Mouse (Mus musculus) myocyte (in vitro differentiated cells): ENCODE measurements around the gene Gnl2.

Experiments
- CEBPB ChIP-seq: IDR thresholded peaks from 2 replicates; pipeline ENCODE4 v1.6.1; 2011; ENCODE audit warnings: mild to moderate bottlenecking, moderate library complexity; ENCODE audit not compliant: poor library complexity, insufficient read depth, severe bottlenecking
- E2F4 ChIP-seq: IDR thresholded peaks from one replicate; pipeline ENCODE4 v1.6.1; 2011; ENCODE audit warnings: mild to moderate bottlenecking, control low read depth, moderate library complexity; ENCODE audit not compliant: insufficient read depth
- MAX ChIP-seq: IDR thresholded peaks from one replicate; pipeline ENCODE4 v1.6.1; 2011; ENCODE audit warnings: low read depth, mild to moderate bottlenecking, control low read depth
- MYOD1 ChIP-seq, 3 experiments: IDR thresholded peaks; one replicate each; pipeline ENCODE4 v1.6.1; 2011; ENCODE audit warnings: control low read depth in 2 of 3, low read depth in 2 of 3, mild to moderate bottlenecking in 2 of 3, moderate library complexity in 1 of 3; ENCODE audit not compliant: insufficient read length in 2 of 3, control insufficient read depth in 1 of 3
- MYOG ChIP-seq, 3 experiments: IDR thresholded peaks; one replicate each; pipeline ENCODE4 v1.6.1; 2011; ENCODE audit warnings: control low read depth in 2 of 3, low read depth in 2 of 3, mild to moderate bottlenecking in 2 of 3; ENCODE audit not compliant: insufficient read length in 2 of 3, control insufficient read depth in 1 of 3, insufficient read depth in 1 of 3
- POLR2A ChIP-seq: IDR thresholded peaks from one replicate; pipeline ENCODE4 v1.6.1; 2011; ENCODE audit warnings: low read depth, mild to moderate bottlenecking, control low read depth, moderate library complexity; ENCODE audit not compliant: insufficient read length
- POLR2AphosphoS2 ChIP-seq: IDR thresholded peaks from one replicate; pipeline ENCODE4 v1.6.1; 2011; ENCODE audit warnings: low read depth, control low read depth; ENCODE audit not compliant: insufficient read length
- REST ChIP-seq: IDR thresholded peaks from one replicate; pipeline ENCODE4 v1.6.1; 2011; ENCODE audit warnings: mild to moderate bottlenecking, control low read depth, moderate library complexity; ENCODE audit not compliant: insufficient read depth, insufficient read length
- SRF ChIP-seq: IDR thresholded peaks from one replicate; pipeline ENCODE4 v1.6.1; 2011; ENCODE audit warnings: low read depth; ENCODE audit not compliant: control insufficient read depth, insufficient read length
- TCF12 ChIP-seq: IDR thresholded peaks from one replicate; pipeline ENCODE4 v1.6.1; 2011; ENCODE audit warnings: mild to moderate bottlenecking, control low read depth; ENCODE audit not compliant: poor library complexity, insufficient read depth, severe bottlenecking
- TCF3 ChIP-seq: IDR thresholded peaks from one replicate; pipeline ENCODE4 v1.6.1; 2011; ENCODE audit warnings: low read depth, control low read depth; ENCODE audit not compliant: insufficient read length
- USF1 ChIP-seq: IDR thresholded peaks from one replicate; pipeline ENCODE4 v1.6.1; 2011; ENCODE audit warnings: low read depth, mild to moderate bottlenecking, control low read depth, moderate library complexity

DNA sequence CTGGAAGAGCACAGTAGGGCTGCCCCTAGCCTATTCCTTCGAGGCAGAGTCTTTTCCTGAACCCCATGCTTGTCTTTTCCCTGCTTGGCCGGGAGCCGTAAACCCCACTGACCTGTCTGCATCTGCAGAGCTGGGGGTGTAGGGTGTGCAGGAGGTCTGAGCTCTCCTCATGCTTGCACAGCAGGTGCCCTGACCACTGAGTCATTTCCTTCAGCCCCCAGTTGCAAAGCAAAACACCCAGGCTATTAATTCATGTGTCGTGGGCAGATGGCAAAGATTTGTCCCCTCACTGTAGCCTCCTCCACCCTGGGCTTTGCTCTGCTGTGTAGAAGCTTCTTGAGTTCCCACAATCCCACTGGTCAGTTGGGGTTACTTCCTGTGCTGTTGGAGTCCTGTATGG lies 81.0 kb downstream of the Gnl2 start:
- TF ChIP-seq POLR2A = no peak
- no peak for TF ChIP-seq USF1
- no peak for TF ChIP-seq POLR2AphosphoS2
- no peak for TF ChIP-seq TCF12
- TF ChIP-seq TCF3 = no peak
- no peak for TF ChIP-seq MAX
- no peak for TF ChIP-seq E2F4
- peak in 1 of 3 experiments; percentile 34 for TF ChIP-seq MYOG (IDR thresholded peaks at IDR 0.05; ENCODE audit: control insufficient read depth in 1 of 3, insufficient read depth in 1 of 3, insufficient read length in 2 of 3, low read depth in 2 of 3)
- TF ChIP-seq CEBPB = no peak
- no peak for TF ChIP-seq SRF
- TF ChIP-seq MYOD1 (IDR thresholded peaks at IDR 0.05; ENCODE audit: control insufficient read depth in 1 of 3, insufficient read length in 2 of 3, low read depth in 2 of 3) = peak in 2 of 3 experiments; percentile 30 to 73
- no peak for TF ChIP-seq REST
